Mouse (Mus musculus) heart, embryonic 15.5 days (tissue): ENCODE data around the gene Mgrn1. TPM values are rescaled to one million over a fixed set of nuclear protein-coding genes. Genes with fewer than 3 reads are reported as not detected.
A peak's percentile ranks its signal among the peaks of the same experiment; 100 is the strongest.

Experiments used
- ATAC-seq: fragments of 200-750 bp; cut with Nextera tagmentation; replicated peaks from 2 replicates; pipeline ENCODE4 v1.8.0; 2017; ENCODE audit warnings: low read depth, moderate TSS enrichment; ENCODE audit not compliant: insufficient number of reproducible peaks, insufficient read depth, low FRiP score
- H3K27ac ChIP-seq: fragments of 300-500 bp; sonication (generic); 2 replicates; pipeline ENCODE4 v1.5.1; 2015; ENCODE audit warnings: mild to moderate bottlenecking, inconsistent platforms
- H3K27me3 ChIP-seq: fragments of 300-500 bp; sonication (generic); 2 replicates; pipeline ENCODE4 v1.6.1; 2015; ENCODE audit warnings: inconsistent platforms
- H3K36me3 ChIP-seq: fragments of 300-500 bp; sonication (generic); 2 replicates; pipeline ENCODE4 v1.6.1; 2015; ENCODE audit warnings: mild to moderate bottlenecking, inconsistent platforms
- H3K4me1 ChIP-seq: fragments of 300-500 bp; sonication (generic); replicated peaks from 2 replicates; pipeline ENCODE4 v1.6.1; 2015; ENCODE audit warnings: inconsistent platforms
- H3K4me2 ChIP-seq: fragments of 300-500 bp; sonication (generic); 2 replicates; pipeline ENCODE4 v1.6.1; 2015; ENCODE audit warnings: inconsistent platforms, mild to moderate bottlenecking, moderate library complexity
- H3K4me3 ChIP-seq: fragments of 300-500 bp; sonication (generic); 2 replicates; pipeline ENCODE4 v1.5.1; 2015; ENCODE audit warnings: mild to moderate bottlenecking, inconsistent platforms
- H3K9ac ChIP-seq: fragments of 300-500 bp; sonication (generic); 2 replicates; pipeline ENCODE4 v1.6.1; 2015; ENCODE audit warnings: mild to moderate bottlenecking, inconsistent platforms
- H3K9me3 ChIP-seq: fragments of 300-500 bp; sonication (generic); replicated peaks from 2 replicates; pipeline ENCODE4 v1.6.1; 2016; ENCODE audit warnings: inconsistent platforms
- WGBS: fragments of 180-500 bp; shearing (Covaris S2); methylation state at CpG from one replicate; pipeline ENCODE4 v1.1.7; 2015; ENCODE audit warnings: mixed read lengths; 5-methylcytosine and 5-hydroxymethylcytosine counted together
- polyA plus RNA-seq: library from polyadenylated mRNA; unstranded; fragments of >200 nt; fragmentation: Nextera tagmentation; extraction: Ambion mirVana; gene quantifications from 2 replicates; pipeline ENCODE4 v1.2.1, GENCODE M21; 2015

Mgrn1 gene
- polyA plus RNA-seq, 1 experiment from 2014 or later = 101 TPM

DNA sequence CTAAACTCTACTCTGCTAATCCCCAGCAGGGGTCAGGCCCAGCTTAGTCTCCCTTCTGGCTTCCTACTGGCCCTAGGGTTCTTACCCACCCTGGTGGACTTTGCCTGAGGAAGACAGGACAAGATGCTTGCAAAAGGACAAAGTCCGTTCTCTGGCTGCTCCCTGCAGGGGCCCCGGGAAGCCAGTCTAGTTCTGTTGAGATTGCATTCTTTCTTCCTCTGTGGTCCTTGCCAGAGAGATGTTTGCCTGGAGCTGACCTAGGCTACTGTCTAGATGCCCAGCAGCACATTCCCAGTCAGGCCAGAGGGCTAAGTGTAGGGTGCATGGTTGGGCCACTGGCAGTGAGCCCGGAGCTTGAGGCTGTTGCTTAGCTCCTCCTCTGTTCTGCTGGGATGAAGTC is 46.4 kb downstream of the Mgrn1 start:
- H3K27me3 ChIP-seq = no peaks in the 10 kb centered on the region
- no peak overlapping the region for H3K9ac ChIP-seq
- 54% methylated on average over 3 of the region's 3 CpGs for WGBS
- H3K9me3 ChIP-seq = no peaks in the 10 kb centered on the region
- H3K4me1 ChIP-seq = peaks cover 17% of the 10 kb centered on the region
- H3K4me3 ChIP-seq = no peak overlapping the region
- H3K4me2 ChIP-seq = no peak overlapping the region
- H3K36me3 ChIP-seq = peaks cover 95% of the 10 kb centered on the region
- no peak overlapping the region for H3K27ac ChIP-seq
- no peak for ATAC-seq

DNA sequence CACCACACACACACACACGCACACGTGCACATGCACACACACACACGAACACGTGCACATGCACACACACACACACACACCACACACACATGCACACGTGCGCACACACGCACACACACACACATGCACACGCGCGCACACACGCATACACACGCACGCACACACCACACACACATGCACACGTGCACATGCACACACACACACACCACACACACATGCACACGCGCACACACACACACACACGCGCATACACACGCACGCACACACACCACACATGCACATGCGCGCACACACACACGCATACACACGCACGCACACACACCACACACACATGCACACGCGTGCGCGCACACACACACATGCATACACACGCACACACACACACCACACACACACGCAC is 49.4 kb downstream of the Mgrn1 start:
- Histone ChIP-seq H3K9ac (no peak overlapping the region), H3K4me3 (no peak overlapping the region), H3K36me3 (peaks cover 72% of the 10 kb centered on the region), H3K27me3 (no peaks in the 10 kb centered on the region), H3K9me3 (no peaks in the 10 kb centered on the region), H3K27ac (peak overlapping the region; percentile 72), H3K4me2 (no peak overlapping the region), H3K4me1 (peaks cover 28% of the 10 kb centered on the region)
- WGBS = 96% methylated on average over 31 of the region's 31 CpGs
- no peak for ATAC-seq

DNA sequence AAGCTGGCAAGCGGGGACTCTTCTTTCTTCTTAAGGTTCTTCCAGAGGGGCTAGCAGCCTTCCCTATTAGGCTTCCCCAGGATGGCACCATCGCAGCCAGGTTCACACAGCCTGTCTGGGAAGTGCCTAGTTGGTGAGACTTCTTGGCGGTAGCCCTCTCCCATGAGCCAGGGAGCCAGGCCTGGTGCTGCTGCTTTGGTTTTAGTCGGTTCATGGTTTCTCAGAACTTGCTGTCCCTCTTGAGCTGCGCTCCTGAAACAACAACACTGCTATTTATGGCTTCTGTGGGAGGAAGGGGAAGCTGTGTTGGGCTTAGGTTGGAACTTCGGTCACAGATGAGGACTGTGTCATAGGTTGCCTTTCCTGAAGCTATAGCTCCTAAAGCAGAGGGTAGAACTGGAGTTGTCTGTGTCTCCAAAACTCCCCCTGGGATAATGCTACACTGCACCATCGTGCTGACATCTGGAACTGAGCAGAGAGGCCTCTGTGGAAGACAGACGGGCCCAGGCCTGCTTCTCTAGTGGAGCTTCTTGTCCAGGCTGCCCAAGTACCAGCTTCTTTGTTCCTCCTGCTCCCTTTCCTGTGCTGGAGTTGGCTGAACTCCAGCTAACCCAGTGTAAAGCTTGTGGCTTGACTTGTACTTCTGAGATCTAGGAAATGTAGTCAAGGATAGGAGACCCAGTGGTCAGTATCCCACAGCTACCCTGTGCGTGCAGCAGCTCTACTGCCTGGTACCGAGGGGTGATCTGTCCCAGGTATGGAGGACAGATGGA is 50.1 kb downstream of the Mgrn1 start:
- Histone ChIP-seq H3K4me2 (no peak overlapping the region), H3K27ac (peak overlapping the region; percentile 72), H3K36me3 (peaks cover 71% of the 10 kb centered on the region), H3K4me3 (no peak overlapping the region), H3K9me3 (no peaks in the 10 kb centered on the region), H3K4me1 (peaks cover 29% of the 10 kb centered on the region), H3K9ac (no peak overlapping the region), H3K27me3 (no peaks in the 10 kb centered on the region)
- ATAC-seq = no peak
- WGBS = 72% methylated on average over 10 of the region's 10 CpGs

DNA sequence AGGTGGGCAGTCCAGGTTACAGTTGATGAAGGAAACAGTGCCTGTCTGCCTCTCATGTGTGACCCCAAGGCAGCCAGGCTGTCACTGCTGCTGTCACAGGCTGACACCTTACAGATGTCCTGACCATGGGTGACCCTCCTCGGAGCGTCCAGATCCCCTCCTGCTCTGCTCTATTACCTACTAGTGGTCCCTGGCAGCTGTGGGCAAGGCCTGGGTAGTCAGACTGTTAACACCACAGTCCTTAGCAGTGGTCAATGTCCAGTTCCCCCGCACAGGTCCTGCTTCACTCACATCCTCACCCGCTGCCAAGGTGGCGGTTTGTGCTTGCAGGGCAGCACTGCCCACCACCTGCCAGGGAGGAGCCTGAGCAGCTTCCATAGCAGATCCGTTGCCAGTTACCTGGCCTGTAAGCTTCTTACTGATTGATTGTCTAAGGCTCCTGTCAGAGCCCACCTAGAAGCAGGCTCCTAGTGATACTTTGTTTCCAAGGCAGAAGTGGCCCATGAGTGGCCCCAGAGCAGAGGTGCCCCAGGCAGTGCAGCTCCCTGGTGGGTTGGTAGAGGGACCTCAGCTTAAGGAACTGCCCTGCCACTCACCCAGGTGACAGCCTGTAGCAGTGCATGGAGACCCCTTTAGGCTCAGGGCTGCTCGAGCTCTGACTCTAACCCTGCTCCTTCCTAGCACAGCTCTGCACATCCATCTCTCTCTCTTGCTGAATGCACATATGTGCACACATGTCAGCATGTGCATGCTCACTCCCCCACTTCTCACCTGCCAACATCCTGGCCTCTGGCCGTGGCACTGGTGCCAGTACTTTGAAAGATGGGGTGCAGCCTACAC is 51.5 kb downstream of the Mgrn1 start:
- no peaks in the 10 kb centered on the region for H3K27me3 ChIP-seq

DNA sequence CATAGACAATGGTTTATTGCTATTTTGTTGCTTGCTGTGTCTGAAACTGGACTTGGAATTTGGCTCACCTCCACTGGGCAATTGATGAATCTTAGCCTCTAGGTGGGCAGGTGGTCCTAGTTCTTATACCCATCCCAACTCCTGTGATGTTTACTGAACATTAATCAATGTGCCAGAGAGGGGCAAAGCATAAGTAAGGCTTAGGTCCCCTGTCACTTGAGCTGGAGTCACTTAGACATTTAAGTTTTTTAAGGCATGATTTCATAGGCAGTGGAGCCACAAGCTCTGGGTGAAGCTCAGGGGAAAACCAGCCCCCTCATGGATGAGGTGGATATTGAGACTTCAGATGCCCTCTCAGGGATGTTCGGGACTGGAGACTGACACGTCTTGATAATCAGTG is 52.4 kb downstream of the Mgrn1 start, which contains the start of gene Nudt16l1:
Nudt16l1 (plus strand) TSS at position 301 of the 400 bp plus-strand sequence.
- peak within 1 kb of the TSS; percentile 96 for H3K9ac ChIP-seq
- H3K27ac ChIP-seq = peak within 1 kb of the TSS; percentile 85
- peak within 1 kb of the TSS; percentile 75 for H3K4me2 ChIP-seq
- no peaks in the 10 kb centered on the region for H3K27me3 ChIP-seq
- ATAC-seq = peak; percentile 6
- peak within 1 kb of the TSS; percentile 92 for H3K4me3 ChIP-seq
- no peaks in the 10 kb centered on the region for H3K9me3 ChIP-seq
- WGBS = 2% methylated on average over 2 of the region's 2 CpGs
- peaks cover 71% of the 10 kb centered on the region for H3K36me3 ChIP-seq
- peaks cover 19% of the 10 kb centered on the region for H3K4me1 ChIP-seq

More for the DNA sequence above, 51.5 kb downstream of the Mgrn1 start:
- Histone ChIP-seq H3K36me3 (peaks cover 71% of the 10 kb centered on the region), H3K4me2 (no peak overlapping the region), H3K4me1 (peaks cover 23% of the 10 kb centered on the region), H3K4me3 (no peak overlapping the region), H3K27ac (no peak overlapping the region), H3K9ac (no peak overlapping the region), H3K9me3 (no peaks in the 10 kb centered on the region)
- 86% methylated on average over 8 of the region's 8 CpGs for WGBS
- no peak for ATAC-seq

DNA sequence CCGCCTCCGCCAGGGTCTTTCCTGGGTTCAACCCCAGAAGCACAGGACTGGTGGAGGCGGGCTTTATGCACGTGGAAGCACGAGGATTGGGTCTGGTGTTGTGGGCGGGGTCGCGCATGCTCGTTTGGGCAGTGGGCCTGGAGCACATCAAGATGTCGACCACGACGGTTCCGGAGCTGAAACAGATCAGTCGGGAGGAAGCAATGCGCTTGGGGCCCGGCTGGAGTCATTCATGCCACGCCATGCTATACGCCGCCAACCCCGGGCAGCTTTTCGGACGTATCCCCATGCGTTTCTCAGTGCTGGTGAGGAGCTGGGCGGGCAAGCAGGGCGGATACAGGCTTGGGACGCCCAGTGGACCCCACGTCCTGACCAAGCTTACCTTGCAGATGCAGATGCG is 52.9 kb downstream of the Mgrn1 start:
- peaks cover 71% of the 10 kb centered on the region for H3K36me3 ChIP-seq

DNA sequence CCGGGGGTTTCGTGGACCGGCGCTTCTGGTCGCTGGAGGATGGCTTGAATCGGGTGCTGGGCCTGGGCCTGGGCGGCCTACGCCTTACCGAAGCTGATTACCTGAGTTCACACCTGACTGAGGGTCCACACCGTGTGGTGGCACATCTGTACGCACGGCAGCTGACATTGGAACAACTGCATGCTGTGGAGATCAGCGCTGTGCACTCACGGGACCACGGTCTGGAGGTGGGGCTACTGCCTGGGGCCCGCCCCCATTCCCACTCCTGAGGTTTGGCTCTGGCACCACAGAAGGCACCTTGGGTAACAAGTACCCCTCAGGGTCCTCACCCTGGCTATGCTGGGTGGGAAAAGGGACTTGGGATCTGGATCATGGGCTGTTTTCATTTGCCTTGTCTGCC is 53.4 kb downstream of the Mgrn1 start:
- WGBS = 2% methylated on average over 16 of the region's 16 CpGs
- H3K27ac ChIP-seq = peak overlapping the region; percentile 85
- H3K27me3 ChIP-seq = no peaks in the 10 kb centered on the region
- peak; percentile 61 for ATAC-seq
- peaks cover 19% of the 10 kb centered on the region for H3K4me1 ChIP-seq
- peak overlapping the region; percentile 75 for H3K4me2 ChIP-seq
- H3K9me3 ChIP-seq = no peaks in the 10 kb centered on the region
- peaks cover 71% of the 10 kb centered on the region for H3K36me3 ChIP-seq
- peak overlapping the region; percentile 96 for H3K9ac ChIP-seq
- peak overlapping the region; percentile 92 for H3K4me3 ChIP-seq

More for the DNA sequence above, 52.9 kb downstream of the Mgrn1 start:
- Histone ChIP-seq H3K4me1 (peaks cover 19% of the 10 kb centered on the region), H3K9ac (peak overlapping the region; percentile 96), H3K9me3 (no peaks in the 10 kb centered on the region), H3K27ac (peak overlapping the region; percentile 85), H3K4me3 (peak overlapping the region; percentile 92), H3K4me2 (peak overlapping the region; percentile 75), H3K27me3 (no peaks in the 10 kb centered on the region)
- 0% methylated on average over 28 of the region's 28 CpGs for WGBS
- peak; percentile 89 for ATAC-seq

DNA sequence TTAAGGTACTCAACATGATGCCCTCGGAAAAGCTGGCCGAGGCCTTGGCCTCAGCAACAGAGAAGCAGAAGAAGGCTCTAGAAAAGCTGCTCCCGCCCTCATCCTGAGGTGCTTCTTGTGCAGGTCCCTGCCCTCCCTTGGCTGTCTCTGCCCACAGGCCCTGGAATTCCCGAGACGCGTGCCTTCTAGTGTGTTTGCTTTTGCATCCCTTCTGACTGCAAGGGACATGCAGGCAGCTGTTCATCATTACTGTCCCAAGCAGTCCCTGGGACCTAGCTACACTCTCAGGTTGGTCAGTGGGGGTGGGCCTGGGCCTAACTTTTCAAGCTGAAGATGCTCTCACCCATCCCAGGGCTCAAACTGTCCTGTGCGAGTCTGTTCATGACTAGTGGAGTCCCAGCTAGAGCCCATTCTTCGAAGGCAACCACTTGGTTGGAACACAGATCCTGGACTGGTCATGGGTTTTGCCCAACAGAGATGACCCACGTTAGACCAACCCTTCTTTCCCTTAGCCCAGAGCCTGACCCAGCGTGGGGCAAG is 54.3 kb downstream of the Mgrn1 start:
- WGBS = 87% methylated on average over 10 of the region's 10 CpGs

DNA sequence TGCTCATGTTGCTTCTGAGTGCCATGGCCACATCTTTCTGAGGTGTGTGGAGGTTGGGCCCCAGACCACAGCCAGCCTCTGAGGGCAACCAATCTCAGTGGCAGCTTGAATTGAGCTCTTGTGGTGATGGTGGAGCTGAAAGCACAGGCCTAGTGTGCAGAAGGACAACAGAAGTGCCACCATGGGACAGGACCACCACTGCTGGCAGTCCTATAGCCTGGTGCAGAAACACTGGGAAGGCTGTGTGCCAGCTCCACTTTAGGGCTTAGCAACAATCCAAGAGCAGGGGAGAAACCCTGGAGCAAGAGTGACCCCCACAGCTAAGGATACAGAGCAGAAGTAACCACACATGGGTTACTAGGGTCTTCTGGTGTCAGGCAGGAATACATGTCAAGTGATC is 55.0 kb downstream of the Mgrn1 start:
- Histone ChIP-seq H3K36me3 (peaks cover 69% of the 10 kb centered on the region), H3K27me3 (no peaks in the 10 kb centered on the region), H3K4me1 (peaks cover 15% of the 10 kb centered on the region), H3K9ac (no peak overlapping the region), H3K4me3 (no peak overlapping the region), H3K27ac (no peak overlapping the region), H3K9me3 (no peaks in the 10 kb centered on the region), H3K4me2 (no peak overlapping the region)
- ATAC-seq = no peak

More for the DNA sequence above, 54.3 kb downstream of the Mgrn1 start:
- Histone ChIP-seq H3K27me3 (no peaks in the 10 kb centered on the region), H3K36me3 (peaks cover 69% of the 10 kb centered on the region), H3K4me1 (peaks cover 19% of the 10 kb centered on the region), H3K4me3 (no peak overlapping the region), H3K4me2 (peak overlapping the region; percentile 75), H3K9me3 (no peaks in the 10 kb centered on the region), H3K27ac (no peak overlapping the region; the same call in 1 of the 2 replicates), H3K9ac (peak overlapping the region; percentile 96; the same call in 1 of the 2 replicates)
- ATAC-seq = no peak

DNA sequence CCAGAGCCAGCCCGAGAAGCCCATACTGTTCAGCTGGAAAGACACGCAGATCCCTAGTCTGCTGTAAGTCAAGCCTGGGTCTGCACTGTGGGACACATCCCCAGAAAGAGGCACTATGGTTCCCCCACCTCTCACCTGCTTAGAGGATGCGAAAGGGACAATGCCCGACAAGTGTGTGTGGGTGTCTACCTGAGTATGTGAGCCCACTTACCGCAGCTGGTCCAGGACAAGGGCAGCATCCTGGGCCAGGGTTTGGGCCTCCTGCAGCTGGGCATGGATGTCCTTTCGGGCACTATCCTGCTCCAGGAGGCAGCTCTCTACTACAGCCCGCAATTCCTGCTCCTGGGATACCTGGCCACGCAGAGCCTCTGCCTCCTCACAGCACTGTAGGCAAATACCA is 56.8 kb downstream of the Mgrn1 start:
- Histone ChIP-seq H3K9me3 (no peaks in the 10 kb centered on the region), H3K27me3 (no peaks in the 10 kb centered on the region), H3K27ac (no peak overlapping the region), H3K4me2 (no peak overlapping the region), H3K4me1 (peaks cover 12% of the 10 kb centered on the region), H3K4me3 (no peak overlapping the region), H3K36me3 (peaks cover 65% of the 10 kb centered on the region), H3K9ac (no peak overlapping the region)
- ATAC-seq = no peak
- 88% methylated on average over 8 of the region's 8 CpGs for WGBS

DNA sequence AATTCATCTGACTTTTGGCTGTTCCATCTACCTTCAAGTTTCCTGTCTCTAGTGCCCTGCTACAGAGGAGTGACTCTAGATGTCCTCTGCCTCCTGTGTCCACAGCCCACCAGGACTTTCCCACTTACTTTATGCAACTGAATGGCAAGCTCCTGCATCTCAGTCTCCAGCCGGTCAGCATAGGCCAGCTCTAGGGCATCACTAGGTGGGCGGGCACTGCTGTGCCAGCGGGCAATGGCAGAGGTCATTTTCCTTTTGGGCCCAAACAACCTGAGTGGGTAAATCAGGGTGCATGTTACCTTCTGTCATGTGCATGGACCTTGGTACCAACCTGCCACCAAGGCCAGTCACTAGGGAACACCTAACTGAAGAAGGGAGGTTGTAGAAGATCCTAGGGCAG is 57.4 kb downstream of the Mgrn1 start:
- Histone ChIP-seq H3K4me3 (no peak overlapping the region), H3K27me3 (no peaks in the 10 kb centered on the region), H3K4me1 (peaks cover 12% of the 10 kb centered on the region), H3K9ac (no peak overlapping the region), H3K9me3 (no peaks in the 10 kb centered on the region), H3K4me2 (no peak overlapping the region), H3K27ac (no peak overlapping the region), H3K36me3 (peaks cover 70% of the 10 kb centered on the region)
- WGBS = 90% methylated on average over 3 of the region's 3 CpGs
- no peak for ATAC-seq
